Mouse (Mus musculus) urinary bladder, postnatal 14 days (tissue): Measurements from ENCODE around the gene Lgr4.

Source experiments
- DNase-seq: peaks from one replicate; pipeline ENCODE4 v3.0.0; 2021; ENCODE audit warnings: low spot score

The Lgr4 gene

DNA sequence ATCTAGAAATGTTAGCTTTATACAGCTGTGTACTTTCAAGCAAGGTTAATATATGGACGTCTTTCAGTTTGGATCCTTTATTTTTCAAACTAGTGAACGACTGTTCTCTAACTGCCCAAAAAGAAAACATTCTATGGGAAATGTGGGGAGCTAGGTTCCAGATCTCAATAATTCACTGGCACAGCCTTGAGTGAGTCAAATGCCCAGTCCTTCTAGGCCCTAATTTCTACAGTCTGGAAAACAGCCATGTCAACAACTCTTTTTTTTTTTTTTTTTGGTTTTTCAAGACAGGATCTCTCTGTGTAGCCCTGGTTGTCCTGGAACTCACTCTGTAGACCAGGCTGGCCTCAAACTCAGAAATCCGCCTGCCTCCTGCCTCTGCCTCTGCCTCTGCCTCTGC is 4.9 kb downstream of the Lgr4 start:
- DNase-seq = no peak

DNA sequence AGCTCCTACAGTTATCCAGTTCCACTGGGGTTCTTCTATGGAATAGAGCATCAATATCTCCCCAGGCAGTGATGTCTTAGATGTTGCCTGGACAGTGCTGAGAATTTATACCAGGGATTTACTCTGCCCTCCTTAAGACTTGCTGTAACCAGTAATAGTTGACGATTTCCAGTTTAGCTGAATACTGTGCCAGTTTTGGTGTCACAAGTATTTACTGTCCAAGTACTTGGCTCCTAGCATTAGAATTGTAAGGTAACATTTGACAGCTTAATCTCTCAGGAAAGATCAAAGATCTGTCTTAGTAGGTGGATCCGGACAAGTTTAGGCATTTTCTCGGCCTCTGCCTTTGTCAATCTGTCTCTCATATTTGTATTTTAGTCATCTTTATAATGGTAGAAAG is 5.6 kb downstream of the Lgr4 start:
- DNase-seq = no peak

DNA sequence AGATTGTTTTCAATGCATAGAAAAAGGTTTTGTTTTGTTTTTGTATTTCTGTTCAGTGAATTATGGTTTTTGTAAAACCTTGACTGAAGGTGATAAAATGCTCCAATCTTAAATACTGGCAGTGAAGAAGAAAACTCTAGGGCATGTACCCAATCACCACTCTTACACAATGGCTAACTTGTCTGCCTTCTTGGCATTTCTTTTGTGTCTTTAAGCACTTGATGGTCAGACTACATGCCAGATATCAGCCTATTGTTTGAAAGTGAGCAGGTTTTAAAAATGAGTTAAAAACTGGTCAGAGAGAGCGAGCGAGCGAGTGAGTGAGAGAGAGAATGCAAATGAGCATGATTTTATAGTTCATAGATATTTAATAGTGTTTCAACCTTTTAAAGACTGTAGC is 6.5 kb downstream of the Lgr4 start:
- DNase-seq = no peak

DNA sequence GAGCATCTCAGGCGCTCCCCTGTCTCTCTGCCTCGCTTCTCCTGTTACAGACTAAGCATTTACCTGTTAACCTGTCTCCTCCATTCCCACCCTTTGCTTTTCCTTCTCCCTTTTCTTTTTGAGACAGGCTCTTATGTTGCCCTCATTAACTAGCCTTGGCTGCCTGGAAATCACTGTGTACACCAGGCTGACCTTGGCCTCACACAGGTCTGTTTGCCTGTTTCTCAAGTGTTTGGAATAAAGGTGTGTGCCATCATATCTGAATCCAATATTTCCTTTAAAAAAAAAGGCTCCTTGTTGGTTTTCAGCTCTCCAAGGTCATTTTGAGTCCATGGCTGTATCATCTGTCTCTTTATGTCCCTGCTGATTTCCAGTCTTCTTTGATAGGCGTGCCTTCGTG is 9.5 kb downstream of the Lgr4 start:
- no peak for DNase-seq

DNA sequence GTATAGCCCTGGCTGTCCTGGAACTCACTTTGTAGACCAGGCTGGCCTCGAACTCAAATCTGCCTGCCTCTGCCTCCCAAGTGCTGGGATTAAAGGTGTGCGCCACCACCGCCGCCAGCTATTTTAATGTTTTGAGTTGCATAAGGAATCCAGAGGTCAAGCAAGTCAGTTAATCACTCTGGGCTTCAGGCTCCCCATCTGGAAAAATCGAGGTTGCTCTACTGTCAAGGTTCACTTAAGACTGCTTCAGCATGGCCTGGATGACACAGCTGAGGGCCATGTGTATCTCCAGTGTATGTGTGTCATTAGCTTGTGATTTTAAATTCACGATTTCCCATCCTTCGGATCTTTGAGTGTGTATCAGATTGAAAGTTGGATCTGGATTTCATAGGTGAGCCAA is 10.0 kb downstream of the Lgr4 start:
- no peak for DNase-seq

DNA sequence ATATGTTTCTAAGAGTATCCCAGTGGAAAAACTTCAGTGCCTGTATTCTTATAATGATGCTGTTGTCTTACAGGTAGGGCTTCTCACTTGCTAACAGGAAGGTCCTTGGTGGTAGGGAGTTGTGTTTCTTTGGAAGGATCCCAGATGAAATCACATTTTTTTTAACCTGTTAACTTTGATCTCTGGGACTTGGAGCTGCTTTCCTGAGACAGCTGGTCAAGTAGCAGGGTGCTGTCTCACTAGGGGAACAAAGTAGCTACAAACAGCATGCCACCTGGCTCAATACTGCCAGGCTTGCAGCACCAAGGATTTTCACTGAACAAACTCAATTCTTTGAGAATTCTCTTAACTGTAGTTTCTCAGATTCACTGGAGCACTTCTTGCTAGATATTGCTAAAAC is 10.4 kb downstream of the Lgr4 start:
- DNase-seq = no peak

DNA sequence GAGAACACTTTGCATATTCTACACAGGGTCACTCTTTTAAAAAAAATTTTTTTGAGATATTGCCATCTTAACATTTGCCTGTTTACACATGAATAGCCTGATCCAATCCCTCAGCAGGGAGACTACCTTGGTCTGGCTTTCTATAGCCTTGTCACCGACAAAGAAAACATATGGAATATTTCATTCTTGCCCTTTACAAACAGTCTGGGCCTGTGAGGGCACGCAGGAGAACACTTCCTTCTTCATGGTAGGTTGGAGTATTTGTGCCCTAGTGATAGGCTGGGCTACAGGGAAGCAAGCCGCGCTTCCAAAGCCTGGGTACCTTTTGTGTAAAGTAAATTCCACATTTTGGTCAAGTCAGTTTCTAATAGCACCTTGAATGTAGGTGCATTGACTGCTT is 11.3 kb downstream of the Lgr4 start:
- DNase-seq = peak; percentile 50

DNA sequence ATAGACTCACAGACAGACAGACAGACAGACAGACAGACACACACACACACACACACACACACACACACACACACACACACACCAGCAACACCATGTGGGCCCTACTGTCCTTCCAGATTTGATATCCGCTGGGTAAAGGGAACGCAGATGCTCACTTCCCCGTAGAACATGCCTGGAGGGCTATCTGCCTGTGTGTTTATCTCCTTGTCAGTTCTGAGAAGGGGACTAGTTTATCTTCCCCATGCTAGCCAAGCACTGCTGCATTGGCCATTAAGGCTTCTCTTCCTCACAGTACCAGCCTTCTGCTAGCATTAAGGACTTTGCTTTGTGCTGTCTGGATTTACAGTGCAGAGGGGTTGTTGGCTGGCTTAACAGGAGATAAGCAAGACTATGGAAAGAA is 11.8 kb downstream of the Lgr4 start:
- DNase-seq = no peak

DNA sequence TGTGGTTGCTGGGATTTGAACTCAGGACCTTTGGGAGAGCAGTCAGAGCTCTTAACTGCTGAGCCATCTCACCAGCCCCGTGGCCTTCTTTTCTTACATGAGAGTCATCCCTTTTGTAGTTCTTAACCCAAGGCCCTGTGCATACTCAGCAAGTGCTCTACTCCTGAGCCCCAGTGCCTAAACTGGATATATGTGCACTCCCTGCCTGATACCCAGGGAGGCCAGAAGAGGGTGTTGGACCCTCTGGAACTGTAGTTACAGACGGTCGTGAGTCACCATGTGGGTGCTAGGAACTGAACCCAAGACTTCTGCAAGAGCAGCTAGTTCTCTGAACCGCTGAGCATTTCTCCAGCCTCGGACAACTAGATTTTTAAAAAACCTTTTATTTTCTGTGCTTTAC is 12.9 kb downstream of the Lgr4 start:
- DNase-seq = no peak

DNA sequence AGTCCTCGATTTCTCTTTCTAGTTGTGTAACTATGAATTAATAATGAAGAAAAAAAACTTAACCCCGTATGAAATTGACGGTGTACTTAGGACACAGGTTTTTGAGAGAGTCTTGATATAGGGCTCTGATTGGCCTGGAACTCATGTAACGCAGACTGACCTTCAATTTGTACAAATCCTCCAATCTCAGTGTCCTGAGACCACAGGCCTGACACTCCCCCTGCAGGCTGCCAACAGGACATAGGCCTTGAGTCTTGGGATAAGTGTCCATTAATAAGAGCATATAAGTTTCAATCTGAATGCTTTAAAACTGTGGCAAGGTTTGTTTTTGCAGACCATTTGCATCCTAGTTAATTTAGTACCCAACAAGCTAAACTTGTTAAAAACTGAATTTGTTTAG is 13.3 kb downstream of the Lgr4 start:
- DNase-seq = no peak

DNA sequence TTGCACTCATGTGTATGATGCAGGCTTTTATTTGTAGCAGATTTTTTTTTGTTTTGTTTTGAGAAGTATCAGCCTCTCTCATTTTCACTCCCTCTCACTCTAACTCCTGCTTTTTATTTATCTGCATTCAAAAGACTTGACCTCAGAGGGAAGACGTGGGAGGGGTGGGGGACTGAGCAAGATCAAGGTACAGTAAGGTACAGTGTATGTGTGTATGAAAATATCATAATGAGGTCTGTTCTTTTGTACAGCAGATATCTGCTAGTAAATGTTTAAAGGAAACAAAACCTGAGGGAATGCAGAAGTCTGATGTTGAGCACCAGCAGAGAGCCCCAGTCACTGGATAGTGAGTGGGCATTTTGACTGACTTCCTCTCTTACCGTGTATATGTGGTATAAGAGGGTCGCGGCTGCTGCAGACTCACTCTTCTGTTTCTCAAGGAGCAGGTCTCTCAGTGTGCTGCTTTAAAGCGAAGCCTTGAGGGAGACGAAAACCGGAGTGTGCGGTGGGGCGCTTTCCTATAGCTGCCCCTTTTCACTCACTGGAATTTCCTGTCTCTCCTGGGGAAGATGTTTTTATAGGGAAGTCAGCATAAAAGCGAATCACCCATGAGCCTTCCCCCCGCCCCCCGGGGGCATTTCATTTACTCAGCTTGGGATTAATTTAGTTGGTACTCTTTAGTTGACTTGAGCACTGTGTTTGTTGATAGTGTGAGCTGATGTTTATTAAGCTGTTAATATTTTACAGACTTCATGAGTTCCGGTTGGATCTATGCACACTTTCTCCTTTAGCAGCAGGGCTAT is 14.7 kb downstream of the Lgr4 start:
- DNase-seq = no peak

DNA sequence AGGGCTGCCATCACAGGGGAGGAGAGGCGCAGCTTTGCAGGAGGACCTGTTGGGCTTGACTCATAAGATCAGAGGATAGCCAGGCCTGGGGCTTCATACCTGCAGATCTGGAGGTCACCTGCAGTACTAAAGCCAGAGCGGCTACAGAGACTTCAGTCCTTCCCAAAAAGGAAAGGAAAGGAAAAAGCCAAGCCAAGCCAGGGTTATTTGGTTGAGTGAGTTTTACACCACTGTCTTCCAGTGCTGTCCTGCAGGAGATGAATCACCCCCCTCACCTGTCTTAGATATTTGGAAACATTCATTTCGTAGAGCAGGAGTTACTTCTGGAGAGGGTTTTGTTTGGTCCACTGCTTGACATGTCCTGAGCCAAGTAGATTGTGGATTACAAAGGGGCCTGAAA is 15.7 kb downstream of the Lgr4 start:
- DNase-seq = no peak

DNA sequence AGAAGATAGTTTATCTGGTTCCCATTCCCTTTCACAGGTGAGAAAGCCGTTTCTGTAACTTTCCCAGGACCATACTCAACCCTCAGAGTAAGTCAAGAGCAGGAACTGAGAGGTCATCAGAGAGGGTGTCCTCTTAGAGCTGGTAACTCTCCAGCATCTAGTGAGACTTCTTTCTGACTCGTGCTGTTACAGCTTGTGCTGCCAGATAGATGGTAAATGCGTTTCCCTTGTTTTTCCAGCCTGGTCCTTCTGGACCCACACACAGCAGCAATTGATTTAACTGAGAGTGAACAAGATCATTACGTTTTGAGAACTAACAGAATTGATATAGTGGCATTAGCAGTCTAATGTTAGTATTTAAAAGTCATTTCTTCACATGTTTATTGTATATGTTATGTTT is 16.6 kb downstream of the Lgr4 start:
- DNase-seq = no peak

DNA sequence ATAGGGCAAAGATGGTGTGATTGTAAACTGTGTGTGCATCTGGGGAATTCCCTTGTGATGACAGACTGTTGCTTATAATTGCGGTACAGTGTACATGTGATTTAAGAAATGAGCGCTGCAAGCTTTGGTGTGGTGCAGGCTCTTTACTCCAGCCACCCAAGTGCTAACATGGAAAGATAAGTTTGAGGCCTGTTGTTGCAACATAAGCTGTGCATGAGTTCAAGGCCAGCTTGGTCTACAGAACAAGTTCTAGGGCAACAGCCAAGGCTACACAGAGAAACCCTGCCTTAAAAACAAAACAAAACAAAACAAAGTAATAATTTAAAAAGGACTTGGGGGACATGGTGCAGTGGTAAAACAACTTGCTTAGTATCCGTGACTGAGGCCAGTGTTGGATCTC is 17.7 kb downstream of the Lgr4 start:
- DNase-seq = no peak

DNA sequence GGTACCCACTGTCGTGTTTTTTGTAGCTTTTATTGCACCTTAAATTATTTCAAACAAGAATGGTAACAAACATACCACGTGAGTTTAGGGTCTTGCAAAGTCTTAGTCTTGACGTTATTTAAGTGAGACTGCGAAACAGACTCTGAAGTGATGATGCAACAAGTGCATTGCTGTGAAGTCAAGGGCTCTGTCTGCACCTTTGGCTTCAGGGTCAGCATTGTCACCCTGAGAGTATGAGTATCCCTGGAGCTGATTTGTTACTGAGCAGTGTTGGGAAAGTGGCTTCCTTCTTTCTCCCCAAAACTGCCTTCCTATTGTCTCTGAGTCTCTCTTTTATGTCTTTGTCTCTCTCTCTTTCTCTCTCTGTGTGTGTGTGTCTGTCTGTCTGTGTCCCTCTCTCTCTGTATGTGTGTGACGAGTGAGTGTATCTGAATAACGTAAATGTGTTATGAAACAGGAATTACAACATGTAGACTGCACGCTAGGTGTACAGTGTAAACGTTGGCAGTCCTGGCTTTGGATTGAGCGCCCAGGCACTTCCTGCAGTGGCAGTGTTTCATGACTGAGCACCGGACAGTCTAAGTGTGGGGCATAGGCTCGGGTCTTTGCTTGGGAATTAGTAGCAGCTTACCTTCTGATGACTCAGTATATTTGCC is 18.4 kb downstream of the Lgr4 start:
- DNase-seq = no peak

DNA sequence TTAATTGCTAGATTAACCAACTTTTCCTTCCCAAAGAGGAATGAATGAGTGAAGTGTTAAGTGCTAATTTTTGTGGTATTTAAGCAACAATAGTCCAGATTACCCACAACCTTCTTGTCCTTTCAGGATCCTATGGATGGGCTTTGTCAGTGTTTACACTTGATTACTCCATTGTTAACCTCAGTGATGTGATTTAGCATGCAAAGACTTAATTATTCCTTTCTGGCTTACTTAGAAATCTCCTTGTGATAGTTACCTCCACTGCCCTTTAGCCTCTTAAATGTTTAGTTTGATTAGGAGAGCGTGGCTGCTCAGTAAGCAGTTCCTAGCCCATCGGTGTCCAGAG is 18.9 kb downstream of the Lgr4 start:
- no peak for DNase-seq

DNA sequence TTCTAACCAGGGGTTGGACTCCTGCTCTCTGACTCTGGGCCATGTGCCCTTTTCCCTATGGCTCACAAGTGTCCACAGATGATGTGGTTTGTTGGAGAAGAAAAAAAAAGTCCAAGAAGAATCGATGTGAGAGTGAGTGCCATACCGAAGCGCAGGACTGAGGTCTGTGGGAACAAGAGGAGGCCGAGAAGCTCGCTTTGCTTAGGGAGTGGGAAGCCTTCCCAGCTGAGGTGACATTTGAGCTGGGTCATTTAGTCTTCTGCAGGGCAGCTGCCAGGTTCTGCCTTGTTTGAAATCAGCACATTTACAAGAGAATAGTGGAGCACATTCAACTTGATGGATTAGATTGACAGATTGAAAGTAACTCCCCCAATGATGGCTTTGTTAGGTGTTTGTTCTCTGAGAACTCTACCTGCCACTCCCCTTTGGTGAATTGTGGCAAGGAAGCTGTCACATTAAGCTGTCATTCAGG is 24.6 kb downstream of the Lgr4 start:
- DNase-seq = no peak

DNA sequence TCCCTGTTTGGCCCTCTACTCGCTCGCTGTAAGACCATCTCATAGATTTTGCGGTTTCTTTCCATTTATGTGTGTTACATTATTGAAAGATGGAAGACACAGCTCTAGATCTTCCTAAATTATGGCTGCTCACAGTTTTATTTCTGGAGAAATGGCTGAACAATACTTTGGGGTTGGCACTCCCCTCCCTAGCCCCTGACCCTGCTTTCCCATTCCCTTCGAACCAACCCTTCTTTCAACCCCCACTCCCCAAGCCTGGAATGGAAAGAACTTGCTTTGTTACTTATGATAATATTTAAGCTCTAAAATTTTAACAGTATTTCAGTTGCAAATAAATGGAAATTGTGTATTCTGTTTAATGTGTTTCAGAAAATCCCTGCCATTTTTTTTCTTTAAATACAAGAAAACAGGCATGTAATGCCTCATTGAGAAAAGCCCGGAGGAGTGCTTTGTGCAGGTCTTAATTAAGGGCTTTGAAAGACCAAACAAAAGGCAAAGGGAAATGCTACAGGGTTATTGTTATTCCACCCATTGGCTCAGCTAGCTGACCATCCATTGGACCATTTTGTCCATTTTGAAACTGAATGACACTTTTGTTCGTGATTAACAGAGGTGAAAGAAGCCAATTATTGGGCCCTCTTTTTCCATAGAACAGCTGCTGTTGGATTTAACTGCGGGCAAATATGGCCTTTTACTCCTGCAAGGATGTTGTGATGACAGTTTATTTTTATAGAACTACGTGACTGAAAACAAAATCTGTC is 25.5 kb downstream of the Lgr4 start:
- no peak for DNase-seq

DNA sequence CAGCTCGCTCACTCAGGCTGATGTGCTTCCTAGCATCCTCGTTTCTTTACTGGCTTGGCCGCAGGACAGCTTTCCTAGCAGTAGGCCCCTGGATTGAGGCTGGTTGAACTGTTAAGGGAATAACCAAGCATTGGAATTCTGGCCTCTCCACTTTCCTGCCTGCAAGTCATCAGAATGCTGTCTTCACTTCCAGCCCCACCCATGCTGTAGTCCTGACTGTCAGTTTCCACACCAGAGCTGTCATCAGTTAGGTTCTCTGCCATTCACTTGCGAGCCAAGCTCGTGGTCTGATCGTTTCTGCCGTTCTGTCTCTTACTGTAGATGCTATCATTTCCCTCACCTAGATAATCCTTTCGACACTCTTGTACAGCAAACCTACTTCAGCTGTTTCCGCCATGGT is 27.5 kb downstream of the Lgr4 start:
- DNase-seq = no peak

DNA sequence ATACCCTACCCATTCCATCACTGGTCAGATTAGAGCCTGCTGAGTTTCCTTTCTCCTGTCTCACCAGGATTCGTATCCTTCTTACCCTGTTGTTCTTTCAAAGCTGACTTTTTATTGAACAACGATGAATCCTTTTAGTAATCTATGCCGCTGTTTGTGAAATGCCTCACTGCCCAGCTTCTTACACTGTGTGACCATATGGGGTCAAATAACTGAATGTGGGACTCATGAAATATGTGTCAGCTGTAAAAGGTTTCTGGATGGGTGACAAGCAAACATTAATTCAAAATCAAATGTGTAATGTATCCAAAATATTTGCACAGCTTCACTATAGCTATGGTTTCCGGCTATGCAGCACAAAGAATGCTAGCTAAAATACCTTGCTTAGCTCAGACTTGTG is 28.1 kb downstream of the Lgr4 start:
- DNase-seq = no peak

DNA sequence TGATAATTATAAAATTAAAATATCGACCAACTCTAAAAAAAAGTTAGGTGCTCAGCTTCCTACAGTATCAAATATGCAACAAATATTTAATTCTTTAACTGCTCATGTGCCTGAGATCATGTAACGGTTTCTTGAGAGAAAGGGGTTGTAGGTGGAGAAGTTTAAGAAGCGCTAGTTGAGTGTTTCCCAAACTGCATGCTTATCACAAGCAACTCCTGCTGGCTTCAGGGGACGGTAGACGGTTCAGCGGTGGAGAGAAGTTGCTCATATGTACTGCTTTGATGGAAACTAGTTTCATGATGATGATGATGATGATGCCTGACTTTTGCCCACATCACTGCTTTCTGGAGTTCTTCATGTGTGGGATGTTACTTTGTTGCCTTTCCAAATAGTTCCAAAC is 29.0 kb downstream of the Lgr4 start:
- no peak for DNase-seq

DNA sequence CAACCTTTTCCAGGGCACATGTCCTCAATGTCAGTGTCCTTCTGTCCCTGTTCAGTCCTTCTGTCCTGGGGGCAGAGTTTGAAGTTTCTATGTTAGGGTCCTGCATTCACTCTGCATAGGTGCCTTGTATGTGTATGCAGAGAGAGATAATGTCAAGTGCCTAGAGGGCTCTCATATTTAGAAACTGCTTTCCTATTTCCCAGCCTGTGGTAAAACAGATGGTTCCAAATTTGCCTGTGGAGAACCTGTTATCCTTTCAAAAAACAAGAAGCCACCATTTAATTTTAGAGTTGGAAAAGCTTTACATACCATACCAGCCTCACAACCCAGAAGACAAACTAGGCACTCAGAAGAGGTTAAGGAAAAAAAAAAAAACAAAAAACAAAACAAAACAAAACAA is 32.1 kb downstream of the Lgr4 start:
- no peak for DNase-seq

DNA sequence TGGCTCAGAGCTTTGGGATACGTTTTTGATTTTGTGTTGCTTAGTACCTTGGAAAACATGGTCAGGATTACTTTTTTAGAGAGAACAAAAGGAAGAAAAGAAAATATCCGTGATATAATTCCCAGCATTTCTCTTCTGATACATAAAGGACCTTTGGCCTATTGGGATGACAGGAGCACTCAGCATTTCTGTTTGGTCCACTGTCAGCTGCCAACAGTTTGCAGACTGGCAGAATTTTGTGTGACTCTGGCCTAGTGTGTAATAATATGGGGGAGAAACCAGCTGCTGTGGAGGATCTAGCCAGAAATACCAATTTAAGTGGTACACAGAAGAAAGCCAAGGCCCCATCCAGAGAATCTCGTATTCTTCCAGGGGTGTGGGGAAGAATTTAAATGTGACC is 32.9 kb downstream of the Lgr4 start:
- DNase-seq = no peak
